Mouse (Mus musculus) kidney, postnatal 36 days (tissue): ENCODE measurements around the gene Mapkapk3.

Source experiments
- DNase-seq, 2 experiments: peaks; one replicate each; pipeline ENCODE4 v3.0.0; 2021 to 2022; ENCODE audit warnings: mixed read lengths in 2 of 2

Gene Mapkapk3

DNA sequence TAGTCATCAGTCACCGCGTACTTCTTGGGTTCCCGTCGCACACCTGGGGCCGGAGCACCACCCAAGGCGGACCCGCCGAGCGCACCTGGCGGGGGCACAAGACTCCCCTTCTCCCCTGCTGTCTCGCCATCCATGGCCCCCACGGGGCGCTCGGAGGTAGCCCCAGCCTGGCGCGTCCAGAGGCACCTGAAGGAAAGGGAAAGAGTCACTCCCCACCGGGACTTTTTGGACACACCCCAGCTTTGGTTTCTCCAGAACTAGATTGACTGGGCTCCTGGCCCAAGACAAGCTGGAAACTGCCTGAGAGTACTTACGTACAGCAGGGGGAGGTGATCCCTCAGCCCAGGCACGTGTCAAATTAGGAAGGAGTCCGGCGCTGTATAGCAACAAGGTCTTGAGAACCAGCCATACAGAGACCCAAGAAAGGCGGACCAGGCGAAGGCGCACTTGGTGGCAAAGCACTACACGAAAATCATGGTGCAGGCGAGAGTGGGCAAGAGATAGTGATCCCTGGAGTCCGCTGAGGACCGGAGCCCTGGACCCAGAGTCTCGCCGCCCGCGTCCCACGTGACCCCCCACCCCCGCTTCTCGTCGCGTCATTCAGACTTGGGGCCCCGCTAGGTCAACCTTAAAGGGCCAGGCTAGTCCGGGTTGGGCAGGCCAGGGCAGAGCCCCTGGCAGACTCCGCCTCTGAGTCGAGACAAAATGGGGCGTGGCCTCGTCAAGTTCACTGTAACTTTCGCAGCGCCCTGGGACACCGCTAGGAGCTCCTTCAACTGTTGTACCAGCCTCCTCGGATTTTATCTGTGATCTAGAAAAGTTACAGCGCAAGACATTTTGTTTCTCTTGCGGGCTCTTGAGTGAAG, at the start of gene Mapkapk3:
Gene Mapkapk3 (minus strand): TSS at position 667 of the 866 bp plus-strand sequence.
- peak; percentile 95 for DNase-seq

DNA sequence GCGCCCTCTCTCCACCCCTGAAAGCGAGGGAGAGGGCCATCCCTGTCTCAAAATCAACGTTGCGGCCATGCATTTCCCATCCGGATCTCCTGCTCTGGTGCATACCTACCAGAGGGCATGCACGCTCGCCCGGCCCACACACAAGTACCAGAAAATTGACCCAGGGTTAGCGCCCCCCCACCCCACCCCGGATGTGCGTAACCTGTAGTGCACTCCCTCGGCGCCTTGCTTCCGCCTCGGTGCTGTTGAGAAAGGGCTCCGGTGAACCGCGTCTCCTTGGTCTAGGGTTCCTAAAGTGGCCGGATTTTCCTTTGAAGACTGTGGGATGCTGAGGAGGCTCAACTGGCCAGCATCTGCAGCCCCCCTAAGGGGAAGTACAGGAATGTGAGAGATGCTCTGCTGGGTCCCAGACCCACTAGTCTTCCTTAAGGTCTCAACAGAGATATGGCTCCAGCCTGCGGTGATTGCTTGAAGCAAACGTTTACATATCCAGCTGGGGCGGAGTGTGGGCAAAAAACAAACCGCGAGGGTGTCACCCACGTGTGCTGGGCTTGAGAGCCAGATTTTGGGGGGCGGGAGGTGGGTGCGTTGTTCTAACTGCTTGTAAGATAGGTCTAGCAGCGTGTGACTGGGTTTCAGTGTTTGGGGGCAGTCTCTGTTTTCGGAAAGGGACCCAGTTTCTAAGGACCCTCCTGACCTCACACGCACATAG, 48.7 kb upstream of the Mapkapk3 start, which contains the start of gene Hemk1:
Gene Hemk1 (minus strand): TSS at position 179 of the 712 bp plus-strand sequence.
- DNase-seq = peak; percentile 81 to 85

DNA sequence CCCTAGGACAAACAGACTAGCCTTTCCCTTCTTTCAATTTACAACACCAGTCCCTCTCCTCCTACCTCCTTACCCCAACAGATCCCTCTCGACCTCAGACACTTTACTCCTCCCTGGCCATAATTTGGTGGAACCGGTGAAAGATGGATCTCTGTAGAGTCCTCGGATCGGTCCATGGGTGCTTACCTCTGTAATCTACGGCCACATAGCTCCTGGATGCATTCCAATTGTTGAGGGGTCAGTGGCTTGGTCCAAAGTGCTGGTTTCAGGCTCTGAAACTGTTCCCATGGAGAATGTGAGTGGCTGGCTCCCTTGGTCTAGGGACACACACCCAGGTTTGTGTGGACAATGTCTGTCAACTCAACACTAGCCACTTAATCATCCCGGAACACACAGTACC, 46.7 kb upstream of the Mapkapk3 start:
- DNase-seq = no peak

DNA sequence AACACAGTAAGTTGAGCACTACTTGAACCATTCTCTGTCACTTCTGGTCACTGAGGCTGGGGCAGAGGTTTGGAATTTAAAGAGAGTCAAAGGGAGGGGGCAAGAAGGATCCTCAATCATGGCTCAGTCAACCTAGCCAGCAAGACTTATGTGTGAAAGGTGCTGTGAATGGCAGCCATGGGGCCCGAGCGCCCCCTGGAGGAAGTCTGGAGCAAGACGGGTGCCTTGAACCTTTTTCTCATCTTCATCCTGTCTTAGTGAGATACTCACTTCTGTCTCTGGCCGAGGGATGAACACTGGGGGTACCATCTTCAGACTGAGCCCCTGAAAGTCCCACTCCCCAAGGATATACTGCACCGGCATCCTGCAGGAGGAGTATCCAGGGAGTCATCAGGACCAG, 46.2 kb upstream of the Mapkapk3 start:
- peak; percentile 67 to 86 for DNase-seq

DNA sequence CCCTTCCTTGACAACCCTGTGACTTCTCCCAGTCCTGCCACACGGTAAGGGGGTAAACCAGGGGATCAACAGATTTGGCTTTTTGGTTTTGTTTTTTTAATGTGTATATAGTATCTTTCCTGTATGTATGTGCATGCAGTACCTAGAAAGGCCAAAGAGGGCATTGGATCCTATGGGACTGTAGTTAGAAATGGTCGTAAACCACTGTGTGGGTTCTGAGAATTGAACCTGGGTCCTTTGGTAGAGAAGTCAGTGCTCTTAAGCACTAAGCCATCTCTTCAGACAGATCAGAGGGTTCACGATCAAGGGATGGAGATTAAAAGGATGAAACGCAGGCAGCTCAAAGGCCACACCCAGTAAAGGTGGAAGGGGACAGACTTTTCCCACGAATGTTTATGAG, 45.4 kb upstream of the Mapkapk3 start:
- DNase-seq = no peak

DNA sequence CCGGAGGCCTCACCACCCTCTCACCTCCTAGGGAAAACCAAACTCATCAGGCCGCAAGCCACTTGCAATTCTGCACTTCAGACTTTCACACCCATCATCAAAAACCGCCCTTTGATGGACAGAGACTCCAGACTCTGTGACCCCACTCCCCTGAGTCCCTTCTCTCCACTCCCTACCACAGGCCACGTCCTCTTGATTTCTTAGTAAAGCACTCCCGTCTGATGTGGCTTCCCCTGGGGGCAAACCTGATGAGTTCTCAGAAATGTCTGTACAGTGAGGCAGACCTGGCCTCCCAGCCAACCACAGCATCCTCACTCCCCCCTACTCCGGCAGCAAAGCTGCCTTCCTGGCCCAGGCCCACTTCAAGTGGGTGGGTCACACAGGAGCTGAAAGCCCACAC, 44.7 kb upstream of the Mapkapk3 start:
- DNase-seq = no peak

DNA sequence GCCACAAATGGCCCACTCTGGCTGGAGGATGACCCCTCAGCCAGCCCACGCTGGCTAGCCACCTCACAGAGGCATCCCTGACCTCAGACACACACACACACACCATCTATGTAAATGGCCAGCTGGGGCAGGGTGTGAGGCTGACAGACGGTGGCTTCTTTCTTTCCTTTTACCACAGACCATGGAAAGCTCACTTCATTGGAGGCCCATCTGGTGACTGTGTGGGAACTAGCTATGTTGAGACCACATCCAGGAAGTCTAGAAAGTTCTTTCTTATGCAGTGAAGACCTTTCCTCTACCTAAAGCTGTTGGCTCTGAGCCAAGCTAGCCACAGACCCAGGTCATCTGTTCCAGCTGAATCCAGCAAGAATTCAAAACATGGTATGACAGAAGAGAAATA, 44.0 kb upstream of the Mapkapk3 start:
- no peak for DNase-seq

DNA sequence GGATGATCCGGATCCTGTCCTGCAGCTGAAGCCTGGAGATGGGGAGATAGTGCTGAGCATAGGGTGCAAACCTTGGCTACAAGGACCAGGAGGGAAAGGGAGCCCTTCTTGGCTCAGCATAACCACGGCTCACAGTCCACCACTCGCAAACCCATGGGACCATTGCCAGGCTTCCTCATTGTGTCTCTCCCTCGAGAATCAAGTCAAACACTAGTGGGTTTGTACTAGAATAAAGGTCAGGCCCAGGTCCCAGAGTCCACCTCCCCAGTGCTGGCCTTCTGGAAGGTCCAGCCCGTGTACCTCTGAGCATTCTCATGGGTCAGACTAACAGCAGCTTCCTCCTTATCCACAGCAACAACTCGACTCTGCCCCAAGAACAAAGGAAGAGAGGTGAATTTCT, 41.1 kb upstream of the Mapkapk3 start:
- DNase-seq = peak; percentile 55 to 69

DNA sequence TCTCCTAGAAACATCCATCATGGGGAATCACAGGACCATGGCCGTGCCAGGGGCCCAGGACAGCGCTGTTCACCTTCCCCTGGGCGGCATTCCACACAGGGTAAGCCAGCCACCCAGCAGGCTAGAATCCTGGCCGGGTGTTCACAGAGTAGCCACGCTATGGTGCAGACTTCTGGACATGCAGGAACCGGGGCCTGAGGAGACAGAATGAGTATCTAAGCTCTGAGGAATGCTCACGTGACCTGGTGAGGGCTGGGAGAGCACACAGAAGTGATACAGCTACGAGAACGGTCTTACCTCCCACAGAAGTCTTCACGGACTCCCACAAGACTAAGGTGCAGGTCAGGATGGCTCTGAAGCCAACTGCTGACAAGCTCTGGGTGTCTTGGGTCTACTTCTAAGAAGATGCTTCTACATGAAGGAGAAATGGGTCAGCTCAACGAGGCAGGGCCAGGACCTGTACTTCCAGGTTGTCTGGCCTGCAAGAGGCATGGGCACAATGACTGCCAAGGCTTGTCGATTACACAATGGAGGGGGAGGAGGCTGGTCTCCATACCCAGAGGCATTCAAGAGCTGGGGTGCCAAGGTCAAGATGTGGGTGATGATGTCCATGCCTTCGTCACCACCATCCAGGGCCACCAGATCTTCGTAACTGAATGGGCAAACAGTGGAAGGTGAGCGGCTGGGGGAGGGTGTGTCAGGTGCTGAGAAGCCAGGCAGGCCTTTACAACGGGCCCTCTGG, 38.4 kb upstream of the Mapkapk3 start:
- DNase-seq = no peak

DNA sequence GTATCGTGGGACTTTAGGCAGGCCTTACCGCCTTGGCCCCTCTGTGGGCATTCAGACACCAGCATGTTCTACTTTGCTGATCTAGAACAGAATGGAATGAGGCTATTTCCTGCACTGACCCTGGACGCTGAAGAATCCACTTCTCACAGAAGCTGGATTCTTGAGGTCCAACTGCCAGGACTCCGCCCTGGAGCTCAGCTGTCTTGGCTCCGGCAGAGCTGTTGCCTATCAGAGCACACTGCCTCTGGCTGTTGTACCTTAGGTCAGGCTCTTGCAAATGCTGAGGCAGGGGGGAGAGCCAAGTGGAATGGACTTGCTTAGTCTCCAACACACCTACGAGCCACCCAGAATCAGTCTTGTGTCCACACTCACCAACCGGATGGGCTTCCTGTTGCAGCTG, 36.2 kb upstream of the Mapkapk3 start:
- peak; percentile 67 to 74 for DNase-seq

DNA sequence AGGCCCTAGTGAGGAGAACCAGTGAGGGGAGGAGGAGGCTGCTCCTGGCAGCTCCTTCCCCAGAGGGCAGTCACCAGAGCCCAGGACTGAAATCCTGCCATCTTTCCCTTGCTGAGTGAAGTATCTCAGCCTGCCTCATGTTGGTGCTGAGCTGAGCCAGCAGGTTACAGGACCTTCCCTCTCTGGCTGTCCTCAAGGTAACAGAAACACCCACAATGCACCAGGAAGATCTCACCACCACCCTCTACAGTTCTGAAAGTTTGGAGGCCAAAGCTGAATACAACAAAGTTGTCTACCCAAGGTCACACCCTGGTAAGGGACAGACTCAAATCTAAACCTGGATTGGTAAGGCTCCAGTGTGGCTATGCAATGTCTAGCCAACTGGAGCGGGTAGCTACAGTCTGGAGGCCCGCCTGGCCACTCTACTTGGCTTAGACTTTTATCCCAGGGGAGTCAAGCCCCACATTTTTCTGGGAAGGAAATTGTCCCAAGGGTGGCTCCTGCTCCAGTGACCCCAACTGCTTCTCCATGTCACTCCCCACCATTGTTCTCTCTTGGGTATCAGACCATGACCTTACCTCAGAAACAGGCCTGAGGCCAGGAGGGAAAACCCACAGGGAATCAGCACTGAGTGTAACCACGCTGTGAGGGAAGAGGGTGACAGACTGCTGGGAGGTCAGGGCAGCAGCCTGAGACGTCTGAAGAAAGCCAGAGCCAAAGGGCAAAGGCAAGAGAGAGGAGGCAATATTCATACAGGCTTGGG, 35.3 kb upstream of the Mapkapk3 start:
- DNase-seq = peak; percentile 48 to 69

DNA sequence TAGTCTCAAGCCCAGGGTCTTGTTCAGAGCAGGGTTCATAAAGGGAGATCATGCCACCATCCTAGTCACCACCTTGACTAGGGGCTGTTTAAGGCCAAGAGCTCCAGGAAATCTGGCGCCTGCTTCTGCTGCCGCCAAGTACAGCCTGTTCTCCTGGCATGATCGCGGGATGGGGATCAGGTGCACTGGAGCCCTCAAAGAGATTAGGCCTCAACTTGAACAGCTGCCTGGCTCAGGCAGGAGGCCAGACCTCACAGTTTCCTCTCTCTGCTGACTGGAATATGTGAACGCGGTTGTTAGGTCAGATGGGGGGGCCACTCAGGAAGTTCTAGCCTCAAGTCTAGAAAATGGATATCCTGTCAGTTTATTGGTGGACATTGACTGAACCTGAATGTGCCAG, 33.9 kb upstream of the Mapkapk3 start:
- peak; percentile 66 to 76 for DNase-seq

DNA sequence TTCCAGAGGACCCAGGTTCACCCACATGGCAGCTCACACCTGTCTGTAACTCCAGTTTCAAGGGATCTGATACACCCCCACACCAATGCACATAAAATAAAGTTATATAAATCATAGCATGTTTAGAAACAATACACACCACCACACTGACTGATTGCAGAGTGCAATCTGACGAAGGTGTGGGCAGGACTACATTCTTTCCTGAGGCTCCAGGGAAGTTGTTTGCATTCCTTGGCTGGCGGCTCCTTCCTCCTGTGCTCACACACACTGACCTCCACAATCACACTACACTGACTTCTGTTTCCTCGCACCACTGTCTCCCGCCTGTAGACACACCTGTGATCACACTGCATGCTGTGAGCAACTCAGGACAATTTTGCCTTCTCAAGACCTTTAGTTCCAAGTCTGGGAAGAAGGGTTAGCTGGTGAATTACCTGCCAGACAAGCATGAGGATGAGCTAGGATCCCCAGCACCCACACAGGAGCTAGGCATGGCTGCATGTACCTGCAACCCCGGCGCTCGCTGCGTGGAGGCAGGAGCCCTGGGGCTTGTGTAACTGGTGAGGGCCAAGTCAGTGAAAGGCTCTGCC, 32.9 kb upstream of the Mapkapk3 start:
- DNase-seq = peak in 1 of 2 experiments; percentile 42

DNA sequence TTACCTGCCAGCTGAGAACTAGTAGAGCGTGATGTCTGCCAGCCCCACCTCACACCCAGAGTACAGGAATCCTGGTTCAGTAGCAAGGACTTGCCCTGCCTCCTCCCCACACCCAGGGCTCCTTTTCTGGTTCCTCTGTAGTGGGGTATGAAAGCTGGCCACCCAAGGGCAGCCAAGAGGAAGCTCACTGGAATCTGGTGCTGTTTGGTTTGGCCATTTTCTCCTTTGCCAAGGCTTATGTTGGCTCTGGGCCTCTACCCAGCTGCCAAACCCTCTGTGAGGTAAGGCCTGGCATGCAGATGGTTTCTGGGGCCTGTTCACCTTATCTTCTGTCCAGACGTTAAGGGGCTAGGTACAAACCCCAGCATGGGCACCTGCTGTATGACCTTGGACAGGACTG, 26.1 kb upstream of the Mapkapk3 start:
- peak; percentile 61 to 71 for DNase-seq

DNA sequence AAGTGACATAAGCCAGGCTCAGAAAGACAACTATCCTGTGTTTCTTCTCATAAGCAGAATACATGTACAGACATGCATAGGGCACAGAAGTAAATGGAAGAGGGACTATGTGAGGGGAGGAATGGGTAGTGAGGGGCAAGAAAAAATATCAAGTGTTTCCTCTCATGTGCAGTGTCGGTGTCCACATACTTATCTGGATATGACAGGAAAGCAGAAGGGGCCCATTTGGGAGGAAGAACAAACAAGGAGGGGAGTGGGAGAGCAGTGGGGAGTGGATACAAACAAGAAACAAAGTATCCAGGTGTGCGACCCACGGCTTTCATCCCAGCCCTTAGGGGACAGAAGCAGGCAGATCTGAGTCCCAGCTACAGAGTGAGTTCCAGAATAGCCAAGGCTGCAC, 24.2 kb upstream of the Mapkapk3 start:
- no peak for DNase-seq

DNA sequence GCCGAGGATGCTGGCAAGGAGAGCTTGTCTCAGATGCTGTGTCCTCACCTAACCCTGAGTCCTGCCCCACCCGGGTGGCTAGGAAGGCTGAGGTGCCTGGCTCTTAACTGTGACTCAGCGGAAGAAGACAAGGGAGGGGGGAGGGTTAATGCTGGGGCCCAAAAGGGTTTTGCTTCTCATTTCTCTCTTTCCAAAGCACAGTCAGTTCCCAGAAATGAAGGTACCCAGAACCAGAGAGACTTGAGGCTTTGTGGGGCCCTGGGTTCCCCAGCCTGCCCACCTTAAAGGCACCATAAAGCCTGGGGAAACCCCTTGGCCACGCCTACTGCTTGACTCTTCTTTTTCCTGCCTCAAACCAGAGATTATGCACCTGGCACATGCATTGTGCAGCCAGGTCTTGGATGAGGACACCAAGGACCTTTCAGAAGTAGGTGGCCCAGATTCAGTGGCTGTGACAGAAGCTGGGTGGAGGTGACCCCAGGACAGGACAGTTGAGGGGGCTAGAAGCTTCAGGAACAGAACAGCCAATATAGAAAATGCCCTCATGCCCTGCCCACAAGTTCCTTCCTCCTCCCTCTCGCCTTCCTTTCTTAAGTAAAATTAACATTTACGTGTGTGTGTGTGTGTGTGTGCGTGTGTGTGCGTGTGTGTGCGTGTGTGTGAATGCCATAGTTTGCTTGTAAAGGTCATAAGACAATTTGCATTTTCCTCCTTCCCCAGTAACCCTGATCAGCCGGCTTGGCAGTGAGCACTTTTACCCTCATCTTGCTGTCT, 23.3 kb upstream of the Mapkapk3 start:
- DNase-seq = no peak

DNA sequence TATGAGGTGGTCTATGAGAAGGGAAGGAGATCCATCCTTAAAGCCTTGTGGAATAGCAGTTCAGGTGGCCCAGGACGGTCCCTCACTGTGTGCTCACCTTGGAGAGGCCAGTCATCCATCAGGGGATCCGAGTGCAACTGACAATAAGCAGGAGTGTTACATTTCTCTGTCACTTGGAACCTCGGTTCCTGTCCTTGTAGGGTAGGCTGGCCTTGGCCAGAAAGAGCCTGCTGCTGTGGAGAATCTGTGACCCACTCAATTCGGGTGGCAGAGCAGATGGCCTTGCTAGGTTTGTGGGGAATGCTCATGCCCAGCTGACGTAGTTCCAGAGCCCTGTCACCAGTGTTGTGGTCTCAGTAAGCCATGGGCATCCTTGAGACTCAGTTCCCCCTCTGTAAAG, 19.9 kb upstream of the Mapkapk3 start:
- no peak for DNase-seq

DNA sequence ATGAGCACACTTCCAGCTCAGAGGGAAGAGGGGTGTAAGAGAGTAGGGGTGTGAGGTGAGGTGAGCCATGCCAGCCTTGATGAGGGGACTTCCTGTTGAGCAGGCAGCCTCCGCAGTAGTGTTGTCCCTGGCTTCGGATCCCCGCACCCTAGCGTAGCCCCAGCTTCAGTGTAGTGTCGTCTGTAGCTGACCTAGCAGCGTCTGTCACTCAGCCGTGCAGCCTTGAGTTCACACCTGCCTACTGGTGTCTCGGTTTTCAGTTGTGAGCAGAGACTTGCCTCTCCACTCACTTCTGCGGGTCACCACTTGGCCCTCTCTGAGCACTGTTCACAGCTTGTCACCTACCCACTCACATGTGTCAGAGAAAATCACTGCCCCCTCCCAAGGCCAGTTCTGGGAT, 19.5 kb upstream of the Mapkapk3 start:
- no peak for DNase-seq

DNA sequence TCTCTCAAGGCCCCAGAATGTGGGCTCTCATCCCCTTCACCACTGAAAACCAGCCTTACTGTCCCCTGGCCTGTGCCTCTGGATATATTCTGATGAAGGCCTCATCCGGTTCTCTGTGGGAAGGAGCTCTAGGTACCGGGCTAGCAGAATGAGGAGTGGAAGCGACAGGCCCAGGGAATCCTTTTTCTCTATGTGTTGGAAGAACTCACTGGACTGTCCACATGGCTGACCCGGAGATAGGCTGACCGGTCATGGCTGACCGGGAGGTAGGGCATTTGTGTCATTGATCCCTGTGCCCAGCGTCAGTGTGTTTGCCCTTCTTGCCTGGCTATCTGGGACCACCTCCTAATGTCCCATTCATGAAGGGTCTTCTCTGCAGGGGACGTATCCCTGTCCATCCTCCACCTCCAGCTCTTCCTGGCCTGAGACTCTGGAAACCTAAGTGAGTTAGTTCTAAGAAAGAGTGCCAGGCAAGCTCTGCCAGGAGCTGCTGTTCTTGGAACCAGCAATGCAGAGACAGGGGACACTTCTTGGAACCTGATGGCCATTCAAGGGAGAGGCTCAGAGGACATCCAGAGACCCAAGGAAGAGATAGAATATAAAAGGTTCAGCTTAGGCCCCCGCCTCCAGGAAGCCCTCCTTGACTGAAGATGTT, 18.8 kb upstream of the Mapkapk3 start:
- peak; percentile 44 to 62 for DNase-seq

DNA sequence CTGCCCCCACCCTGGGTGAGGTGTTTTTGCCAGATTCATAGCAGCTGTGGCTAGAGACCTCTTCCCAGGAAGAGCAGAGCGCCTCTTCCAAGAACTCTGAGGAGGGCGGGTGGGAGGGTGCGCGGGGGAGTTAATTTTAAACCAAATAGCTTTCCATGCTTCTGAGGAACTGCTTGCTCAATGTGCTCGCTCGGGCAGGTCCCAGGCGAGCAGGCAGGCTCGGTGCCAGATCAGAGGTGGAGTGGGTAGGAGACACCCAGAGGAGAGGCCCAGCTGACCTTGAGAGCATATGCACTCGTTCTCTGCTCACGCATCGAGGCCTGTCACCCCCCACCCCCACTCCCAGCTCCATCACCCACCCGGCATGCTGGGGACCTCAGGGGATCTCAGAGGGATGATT, 18.2 kb upstream of the Mapkapk3 start:
- DNase-seq = peak; percentile 96 to 97
